Mouse (Mus musculus) retina, embryonic 14.5 days (tissue): Measurements from ENCODE around the gene Sh3gl2.

Source experiments
- DNase-seq: peaks from one replicate; pipeline ENCODE4 v3.0.0-alpha.2; 2015; ENCODE audit warnings: low spot score

The Sh3gl2 gene

DNA sequence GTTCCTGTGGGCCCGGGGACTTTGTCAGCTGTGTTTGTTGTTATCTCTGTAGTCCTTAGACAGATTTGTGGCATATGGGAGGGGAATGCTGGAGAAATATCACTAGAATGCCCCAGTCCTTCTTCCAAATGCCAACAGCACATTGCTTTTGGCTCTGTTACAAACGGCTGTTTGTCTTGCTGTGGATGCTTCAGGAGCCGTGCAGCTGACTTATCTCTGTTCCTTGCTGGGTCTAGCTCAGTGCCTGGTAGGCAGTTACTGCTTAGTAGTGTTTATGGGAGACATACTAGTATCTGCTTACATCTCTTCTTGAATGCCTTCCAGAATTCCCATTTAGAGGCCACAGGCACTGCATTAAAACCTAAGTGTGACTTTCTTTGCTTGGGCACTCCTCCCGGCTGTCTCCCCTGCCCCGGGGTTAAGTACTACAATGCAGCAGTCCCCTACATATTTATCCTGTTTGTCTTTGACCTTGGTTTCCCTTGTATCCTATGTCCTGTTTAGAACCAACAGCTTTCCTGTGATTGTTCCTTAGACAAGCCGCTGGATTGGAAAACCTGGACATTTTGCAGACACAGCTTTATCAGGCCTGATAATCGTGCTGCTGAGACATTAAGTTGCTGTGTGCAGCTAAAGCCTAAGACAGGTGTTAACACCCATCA, 101.1 kb downstream of the Sh3gl2 start:
- no peak for DNase-seq

DNA sequence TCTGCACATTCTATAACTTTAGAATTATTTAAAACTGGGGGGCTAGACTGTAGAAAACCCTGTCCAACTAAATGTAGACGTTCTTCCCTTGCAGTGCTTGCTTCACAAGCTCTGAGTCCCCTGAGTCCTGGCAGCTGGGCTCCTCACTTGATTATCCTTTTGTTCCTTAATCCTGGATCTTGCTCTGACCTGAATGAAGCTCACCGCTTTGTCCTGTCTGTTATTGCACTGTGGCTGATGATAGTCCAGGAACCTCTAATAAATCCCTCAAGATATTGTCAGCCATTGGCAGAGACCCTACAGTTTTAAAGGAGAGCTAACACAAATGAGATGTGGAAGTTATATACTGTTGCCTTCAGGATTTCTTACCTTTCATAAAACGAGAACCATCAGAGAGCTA, 114.2 kb downstream of the Sh3gl2 start:
- peak; percentile 41 for DNase-seq

DNA sequence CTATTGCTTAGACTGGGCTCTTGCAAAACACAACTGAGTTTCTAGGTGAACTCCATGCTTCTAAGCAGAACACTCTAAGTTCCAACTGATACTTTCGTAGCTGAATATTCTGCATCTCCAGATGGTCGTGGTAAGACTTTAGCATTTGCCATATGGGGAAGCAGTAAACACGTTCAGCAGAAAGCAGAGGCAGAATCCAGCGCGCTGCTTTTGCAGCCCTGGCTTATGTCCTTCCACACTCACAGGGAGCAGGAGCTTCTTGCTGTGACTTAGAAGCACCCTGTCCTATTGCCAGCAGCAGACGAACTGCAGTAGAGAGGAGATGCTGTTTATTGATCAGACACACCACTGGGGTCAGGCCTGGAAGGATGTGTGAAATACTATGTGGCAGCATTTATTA, 120.5 kb downstream of the Sh3gl2 start:
- no peak for DNase-seq

DNA sequence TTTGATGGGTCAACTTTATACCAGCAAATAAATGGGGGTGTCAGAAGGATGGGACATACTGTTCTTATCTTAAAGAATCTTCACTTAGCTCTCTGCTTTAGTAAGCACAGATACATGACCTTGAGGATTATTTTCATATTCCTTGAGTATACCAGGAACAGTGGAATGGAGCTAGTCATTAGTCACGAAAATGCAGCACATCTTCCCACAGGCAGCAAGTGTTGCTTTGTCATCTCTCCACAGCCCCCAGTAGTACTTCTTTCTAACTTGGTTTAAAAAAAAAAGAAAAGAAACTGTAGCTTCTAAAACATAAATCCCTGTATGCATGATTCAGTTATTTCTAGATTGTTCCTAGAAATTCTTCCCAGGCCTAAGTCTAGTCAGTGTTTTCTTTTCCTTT, 121.1 kb downstream of the Sh3gl2 start:
- no peak for DNase-seq

DNA sequence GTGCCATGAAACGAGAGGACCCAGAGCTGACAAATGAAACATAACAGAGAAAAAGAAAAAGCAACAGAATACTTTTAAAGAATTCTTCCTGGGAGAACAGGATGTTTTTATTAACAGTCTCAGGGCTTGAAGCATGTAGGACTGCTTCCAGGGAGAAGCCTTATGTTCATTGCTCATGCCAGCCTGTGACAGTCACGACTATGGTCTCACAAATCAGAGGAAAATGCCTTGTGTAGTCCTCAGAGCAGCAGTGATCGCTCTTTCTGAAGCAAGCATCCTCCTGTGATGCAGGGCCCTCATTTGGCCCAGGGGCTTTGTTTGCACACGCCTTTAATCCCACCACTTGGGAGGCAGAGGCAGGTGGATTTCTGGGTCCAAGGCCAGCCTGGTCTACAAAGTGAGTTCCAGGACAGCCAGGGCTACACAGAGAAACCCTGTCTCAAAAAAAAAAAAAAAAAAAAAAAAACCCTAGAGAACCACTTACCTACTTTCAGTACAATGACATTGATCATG, 129.8 kb downstream of the Sh3gl2 start:
- DNase-seq = no peak

DNA sequence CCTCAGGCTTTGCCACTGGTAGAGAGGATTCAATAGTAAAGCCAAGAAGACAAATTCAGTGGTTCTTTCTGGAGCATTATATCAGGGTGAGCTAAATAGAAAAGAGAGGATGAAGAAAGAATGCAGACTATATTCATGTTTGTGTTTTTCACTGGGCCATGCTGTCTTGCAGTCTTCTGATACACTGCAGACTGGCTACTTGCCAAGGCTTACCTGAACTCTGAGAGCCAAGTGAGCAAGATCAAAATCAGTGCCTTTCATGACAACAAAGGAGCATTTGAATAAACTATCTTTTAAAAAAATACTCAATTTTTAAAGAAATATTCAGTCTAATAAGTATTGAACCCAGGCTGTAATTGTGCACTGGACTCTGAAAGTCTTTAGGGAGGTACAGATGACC, 131.4 kb downstream of the Sh3gl2 start:
- no peak for DNase-seq

DNA sequence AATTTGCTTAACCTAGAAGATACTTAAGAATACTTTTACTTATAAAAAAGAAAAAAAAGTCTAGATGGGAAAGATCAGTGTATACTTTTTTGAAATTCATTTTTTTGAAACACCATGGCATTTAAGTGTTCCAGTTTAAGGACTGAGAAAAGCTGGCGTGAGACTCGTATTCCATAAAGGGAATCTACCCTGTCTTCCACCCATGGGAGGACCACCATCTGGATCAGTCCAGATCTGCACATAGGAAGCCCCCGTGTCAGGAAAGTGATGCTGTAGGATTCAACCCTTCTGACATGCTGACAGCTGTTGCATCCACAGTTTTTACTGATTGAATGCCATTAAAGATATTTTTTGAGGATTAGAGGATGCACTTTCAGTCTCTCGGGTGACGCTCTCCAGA, 134.2 kb downstream of the Sh3gl2 start:
- DNase-seq = no peak

DNA sequence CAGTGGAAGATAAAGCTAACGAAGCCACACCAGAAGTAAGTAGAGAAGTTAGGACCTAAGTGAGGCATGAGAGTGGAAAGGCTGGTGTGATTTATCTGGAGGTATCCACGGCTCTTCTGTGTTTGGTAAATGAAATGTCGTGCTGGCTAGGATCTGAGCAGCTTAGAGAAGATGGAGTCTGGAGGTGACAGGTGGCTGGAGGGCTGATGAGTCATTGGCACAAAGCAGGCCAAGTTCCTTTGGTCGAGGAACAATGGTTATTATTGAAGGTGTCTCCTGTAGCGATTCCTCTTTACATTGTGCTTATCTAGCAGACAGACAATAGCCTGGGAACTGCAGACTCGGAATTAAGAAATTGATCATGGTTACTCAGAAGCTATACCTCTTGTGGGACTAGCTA, 135.8 kb downstream of the Sh3gl2 start:
- no peak for DNase-seq

DNA sequence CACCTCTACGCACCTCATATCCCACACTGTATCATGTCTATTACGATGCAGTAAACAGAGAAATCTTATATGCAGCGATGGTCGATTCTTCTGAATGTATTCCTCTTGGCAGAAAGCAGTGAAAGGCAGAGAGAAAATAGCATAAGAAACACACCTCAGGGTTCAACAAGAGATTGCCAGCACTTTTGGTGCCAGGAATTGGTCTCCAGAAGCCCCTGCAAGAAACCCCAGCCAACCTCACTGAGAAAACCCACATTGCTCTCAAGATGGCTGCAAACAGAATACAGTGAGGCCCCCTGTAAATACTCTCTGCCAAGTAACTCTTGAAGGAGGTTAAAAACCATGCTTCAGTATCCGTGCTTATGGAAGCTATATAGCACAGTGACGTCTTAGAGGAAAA, 141.0 kb downstream of the Sh3gl2 start:
- no peak for DNase-seq

DNA sequence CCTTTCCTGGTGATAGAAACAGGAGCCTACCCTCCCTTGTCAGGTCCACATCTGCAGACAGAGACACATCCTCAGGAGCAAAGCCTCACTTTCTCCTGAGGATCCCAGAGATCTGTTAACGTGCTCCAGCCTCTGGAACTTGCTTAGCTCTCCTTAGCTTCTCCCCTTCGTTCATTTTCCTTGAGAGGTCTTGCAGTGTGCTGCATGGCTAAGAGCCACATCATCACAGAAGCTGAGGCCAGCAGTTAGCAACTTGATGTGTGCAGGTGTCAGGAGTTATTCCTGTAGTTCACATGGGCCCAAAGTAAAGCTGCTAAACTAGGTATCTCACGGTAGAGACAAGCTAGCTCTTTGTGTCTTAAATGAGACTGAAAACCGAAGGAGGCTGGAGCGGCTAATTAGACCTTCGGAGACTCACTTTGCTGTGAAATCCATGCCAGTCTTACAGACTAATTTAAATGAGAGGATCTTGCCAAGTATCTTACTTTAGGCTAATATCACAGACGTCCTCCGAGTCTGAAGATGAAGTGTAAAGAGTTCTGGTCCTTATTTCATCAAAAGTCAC, 143.2 kb downstream of the Sh3gl2 start:
- DNase-seq = no peak

DNA sequence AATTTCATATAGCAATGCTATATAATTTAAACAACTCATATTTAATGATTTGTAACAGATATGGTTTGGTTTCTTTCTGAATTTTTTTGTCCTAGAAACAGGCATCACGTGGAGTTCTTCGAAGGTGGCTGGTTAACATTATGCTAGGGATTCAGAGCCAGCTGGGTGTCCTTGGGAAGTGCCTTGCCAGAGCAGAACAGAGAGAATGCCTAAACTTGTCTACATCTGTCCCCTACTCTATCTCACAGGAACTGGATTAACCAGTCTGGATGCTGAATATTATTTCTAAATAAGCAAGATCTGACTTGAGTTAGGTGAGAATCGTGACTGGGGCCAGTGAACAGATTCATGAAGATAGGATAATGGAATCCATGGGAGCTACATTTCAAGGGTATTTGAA, 157.7 kb downstream of the Sh3gl2 start:
- no peak for DNase-seq

DNA sequence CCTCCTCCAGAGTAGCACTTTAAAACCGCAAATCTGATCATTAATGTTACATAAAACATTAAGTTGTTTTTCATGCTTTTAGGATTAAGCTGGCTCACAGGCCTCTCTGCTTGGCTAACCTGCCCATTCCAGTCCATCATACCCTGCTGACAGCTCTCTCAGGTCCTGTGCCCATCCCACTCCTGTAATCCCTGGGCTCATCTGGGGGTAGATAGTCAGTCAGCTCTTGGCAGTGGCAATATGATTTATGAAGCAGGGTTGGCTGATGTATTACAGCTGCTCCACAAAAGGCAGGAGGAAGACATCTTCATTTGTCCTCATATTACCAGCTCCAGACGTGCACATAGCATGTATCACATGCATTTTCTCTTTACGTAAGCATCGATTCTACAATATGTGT, 158.3 kb downstream of the Sh3gl2 start:
- no peak for DNase-seq

DNA sequence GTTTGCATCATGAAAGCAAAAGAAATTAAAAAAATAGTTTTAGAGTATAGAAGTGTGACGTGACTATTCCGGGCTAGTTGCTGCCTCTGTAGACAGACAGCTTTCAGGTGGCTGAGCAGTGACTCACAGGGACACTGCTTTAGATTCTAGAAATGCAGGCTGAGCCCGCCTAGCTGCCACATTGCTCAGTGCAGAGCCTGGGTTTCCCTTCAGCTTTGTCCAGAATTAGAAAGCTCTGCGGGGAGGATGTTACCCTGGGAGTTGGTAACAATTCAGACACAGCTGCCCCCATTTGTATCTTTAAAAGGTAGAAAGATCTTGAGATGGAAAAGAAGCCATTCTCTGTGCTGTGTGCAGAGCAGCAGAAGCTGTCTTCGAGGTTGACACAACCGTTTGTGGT, 166.1 kb downstream of the Sh3gl2 start:
- DNase-seq = no peak

DNA sequence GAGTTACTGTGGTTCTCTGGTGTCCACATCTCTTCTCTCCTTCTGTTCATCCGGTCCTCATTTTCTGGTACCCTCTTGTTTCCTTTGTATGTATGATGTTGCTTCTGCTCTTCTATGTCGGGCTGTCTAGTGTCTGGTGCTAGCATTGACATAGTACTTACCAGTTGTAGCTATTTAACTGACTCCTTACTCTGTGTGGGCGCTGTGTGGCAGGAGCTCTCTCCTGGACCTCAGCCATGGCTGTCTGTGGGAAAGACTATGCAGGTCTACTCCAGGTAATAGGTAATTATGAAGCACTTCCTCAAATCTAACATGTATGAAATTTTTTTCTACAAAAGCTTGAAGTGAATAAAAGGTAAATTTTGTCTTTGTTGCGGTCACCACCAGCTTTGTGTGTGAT, 169.9 kb downstream of the Sh3gl2 start:
- DNase-seq = no peak

DNA sequence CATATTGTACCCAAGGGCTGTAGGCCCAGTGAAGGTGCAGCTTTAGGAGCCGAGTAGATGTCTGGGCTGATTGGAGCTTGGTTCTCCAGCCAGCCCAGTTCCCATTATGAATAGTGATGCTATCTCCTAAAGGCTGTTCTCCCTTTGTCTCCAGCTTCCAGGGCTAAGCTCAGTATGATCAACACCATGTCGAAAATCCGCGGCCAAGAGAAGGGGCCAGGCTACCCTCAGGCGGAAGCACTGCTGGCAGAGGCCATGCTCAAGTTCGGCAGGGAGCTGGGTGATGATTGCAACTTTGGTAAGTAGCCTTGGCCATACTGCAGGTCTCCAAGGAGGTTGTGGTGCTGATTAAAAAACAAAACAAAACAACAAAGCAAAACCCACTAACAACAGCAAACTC, 171.3 kb downstream of the Sh3gl2 start:
- DNase-seq = no peak

DNA sequence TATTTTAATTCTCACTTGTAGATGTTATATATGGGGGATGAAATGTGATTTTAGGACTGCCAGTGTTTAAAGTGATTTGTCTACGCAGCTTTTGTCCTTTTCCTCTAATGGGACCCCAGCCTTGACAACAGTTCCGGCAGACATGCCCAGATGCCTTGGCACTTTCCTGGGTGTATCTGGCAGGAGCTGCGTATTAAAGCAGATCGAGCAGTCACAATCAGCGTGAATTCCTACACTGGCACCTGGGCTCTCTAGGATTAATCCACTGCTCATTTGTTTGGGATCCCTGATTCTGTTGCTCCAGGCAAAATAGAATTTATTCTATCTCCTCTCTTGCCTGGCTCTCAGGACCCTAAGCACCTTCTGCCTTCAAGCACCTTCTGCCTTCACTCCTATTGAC, 171.7 kb downstream of the Sh3gl2 start:
- no peak for DNase-seq

DNA sequence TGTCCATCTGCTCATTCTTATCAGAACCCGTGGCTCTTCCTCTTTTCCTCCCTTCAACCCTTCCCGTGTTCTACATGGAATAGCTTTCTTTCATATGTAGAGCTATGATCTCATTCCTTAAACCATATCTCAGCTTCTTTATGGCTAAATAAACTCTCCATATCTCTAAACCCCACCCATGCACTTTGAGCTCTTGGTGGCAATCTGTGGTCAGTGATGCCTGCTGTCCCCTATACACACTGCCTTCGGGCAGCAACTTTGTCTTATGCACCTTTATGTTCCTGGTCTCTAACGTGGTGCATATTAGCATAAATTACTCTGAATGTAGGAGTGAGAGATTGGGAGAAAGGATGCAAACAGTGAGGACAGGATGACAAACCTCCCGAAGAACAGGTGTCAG, 180.3 kb downstream of the Sh3gl2 start:
- no peak for DNase-seq

DNA sequence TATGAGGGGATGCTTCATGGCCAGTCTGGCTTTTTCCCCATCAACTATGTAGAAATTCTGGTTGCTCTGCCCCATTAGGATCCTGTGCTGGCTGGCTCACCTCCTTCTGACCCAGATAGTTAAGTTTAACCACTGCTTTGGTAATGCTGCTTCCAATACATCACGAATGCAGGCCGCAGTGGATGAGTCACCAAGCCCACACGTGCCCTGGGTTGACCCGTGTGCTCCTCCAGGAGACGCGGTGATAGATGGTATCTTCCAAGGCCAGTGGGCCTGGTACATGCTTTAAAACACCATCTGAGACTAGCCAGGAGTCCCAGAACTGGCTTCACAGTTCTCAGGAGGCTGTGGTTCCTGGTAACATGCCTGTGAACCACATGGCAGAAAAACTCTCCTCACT, 182.8 kb downstream of the Sh3gl2 start:
- DNase-seq = no peak

DNA sequence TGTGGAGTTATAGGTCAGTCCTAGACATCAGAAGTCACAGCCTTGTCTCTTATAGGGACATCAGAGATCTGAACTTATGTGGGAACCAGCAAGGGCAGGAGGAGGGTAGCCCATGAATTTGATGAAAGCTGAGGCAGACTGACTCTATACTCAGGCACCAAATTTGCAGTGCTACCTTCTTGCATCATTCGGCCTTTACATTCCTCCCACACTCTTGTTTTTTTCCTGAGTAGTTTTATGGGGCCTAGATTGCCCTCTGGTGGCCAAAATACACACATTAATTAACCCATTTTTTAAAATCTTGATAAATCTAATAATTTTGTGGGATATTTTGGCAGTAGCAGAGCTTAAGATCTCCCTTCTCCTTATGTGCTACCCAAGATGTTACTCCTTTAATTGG, 186.9 kb downstream of the Sh3gl2 start:
- peak; percentile 59 for DNase-seq

DNA sequence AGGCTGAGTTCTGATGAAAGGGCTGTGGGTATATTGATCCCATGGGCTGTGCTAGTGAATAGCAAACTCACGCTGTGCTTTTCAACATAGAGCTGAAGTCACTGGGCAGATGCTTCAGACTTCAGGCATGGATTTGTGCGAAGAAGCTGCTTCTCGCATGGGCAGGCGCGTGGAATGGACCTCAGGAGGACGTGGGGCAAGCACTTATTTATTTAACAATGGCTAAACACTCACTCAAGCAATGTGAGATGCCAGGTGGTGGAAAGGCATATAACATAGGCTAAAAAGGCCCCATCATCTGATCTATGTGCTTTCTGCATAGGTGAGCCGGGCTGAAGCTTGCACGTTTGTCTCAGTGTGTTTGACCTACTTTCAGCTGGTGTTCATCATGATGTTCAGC, 193.8 kb downstream of the Sh3gl2 start:
- DNase-seq = peak; percentile 40

DNA sequence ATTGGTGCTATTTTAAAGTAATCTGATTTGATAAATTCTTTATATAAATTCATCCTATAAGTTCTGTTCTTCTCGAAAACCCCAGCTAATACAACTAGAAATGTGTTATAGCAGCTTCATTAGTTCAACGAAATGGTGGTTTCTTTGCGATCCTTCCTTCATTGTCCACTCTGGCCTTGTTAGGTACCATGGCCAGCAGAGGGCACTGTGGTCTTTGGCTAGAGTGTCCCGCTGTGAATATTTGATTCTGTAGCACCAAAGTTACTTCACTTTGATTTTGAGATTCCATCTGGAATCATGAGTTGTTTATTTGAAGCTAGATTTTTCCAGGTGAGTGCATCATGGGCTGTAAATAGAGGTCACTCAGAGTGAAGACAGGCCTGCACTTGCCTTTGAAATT, 197.9 kb downstream of the Sh3gl2 start:
- peak; percentile 87 for DNase-seq

DNA sequence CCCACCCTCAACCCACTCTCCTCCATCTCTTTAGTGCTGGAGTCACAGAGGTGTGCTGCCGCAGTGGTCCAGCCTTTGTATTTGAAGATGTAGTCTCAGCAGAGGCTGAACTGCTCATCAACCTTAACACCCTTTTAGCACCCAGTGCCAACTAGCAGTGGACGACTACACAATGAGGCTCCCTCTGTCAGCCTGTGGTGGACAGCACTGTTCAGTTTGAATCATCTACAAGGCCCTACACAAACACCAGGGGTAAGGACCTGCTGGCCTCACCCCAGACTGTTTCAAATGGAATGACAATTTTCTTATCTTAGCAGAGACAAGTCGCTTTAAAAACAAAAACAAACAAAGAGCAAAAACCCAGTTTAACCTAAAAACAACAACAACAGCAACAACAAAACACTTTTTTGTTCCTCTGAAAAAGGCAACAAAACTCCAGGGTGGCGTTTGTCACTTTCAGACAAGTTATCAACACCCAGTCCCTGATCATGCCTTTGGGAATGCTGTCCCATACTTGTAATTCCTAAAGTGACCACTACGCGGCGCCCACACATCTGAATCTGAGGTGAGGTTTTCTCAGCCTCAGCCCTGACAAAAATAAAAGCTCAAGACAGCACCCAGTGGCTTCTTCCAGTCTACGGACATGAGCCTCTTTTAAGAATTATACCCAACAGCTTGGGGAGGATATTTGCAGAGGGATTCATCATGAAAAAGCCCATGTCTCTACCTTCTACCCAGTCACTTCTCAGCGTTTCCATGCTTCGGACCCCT, 199.7 kb downstream of the Sh3gl2 start:
- peak; percentile 88 for DNase-seq

DNA sequence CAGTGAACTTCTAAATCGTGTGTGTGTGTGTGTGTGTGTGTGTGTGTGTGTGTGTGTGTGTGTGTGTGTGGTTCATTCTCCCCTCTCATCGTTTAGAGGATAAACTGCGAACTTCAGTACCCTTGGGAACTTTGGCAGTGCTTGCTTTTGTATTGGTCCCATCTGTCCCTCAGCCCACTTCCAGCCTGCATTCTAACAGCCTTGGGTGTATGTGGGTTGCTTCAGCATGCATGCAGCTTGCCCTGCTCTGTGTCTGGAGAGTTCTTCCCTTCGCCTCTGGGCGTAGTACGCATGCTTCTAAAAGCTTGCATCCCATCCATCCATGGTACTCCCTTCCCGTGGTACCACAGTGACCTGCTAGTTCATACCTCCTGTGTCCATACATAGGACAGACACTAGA, 200.3 kb downstream of the Sh3gl2 start:
- no peak for DNase-seq
